Mouse (Mus musculus): ENCODE measurements around the gene Trpm3.

DNA sequence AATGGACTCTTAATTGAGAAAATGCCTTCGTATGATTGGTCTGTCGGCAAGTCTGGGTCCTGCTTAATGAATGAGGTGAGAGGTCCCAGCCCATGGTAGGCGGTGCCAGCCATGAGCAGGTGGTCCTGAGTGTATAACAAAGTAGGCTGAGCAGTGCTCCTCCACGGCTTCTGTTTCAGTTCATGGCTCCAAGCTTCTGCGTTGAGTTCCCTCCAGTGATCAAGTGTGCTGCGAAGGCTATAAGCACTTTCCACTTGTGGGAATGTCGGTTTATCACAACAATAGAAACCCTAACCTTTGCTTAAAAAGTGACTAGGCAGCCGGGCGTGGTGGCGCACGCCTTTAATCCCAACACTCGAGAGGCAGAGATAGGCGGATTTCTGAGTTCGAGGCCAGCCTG, 898.7 kb downstream of the Trpm3 start:
- TF ChIP-seq CTCF (IDR thresholded peaks at IDR 0.05) (no peak), EP300 (IDR thresholded peaks at IDR 0.05) (no peak)

All from lung, postnatal 0 days (tissue).